In the genomic region with DNA sequence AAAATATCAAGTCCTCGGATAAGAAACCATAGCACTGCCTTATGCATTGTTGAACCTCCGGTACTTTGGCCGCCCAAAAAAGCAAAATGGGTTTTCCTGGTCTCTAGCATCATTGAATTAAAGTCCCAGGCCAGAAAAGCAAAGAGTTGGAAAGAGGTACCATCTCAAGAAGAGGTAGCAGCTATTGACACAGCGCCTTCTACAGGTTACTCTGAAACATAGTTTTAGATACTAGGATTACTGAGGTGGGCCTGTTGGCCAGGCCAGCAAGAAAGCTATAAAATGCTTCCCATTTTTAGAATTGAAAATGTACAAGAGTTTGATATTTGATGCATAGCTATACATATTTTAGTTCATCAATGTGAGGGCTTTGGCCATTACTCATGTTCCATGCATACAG, we compare ENCODE assay signal across 10 mouse cellular contexts. TPM values are rescaled to one million over a fixed set of nuclear protein-coding genes. Genes with fewer than 3 reads are reported as not detected.
DNase-seq lines count a peak whose midpoint lies in the region; ATAC-seq and TF ChIP-seq lines count a peak whose summit lies in the region.
"Had no signal": no experiment of that assay in that cellular context is flagged by ENCODE, and none has a peak within 500 bp of the region (broad histone marks: within the 10 kb centered on the region; RNA-seq: fewer than 3 reads in every experiment).

No protein-coding gene starts in this region.

- no peak for TF ChIP-seq POLR2A in brain, embryonic 14.5 days (IDR thresholded peaks at IDR 0.05; ENCODE audit: borderline replicate concordance, extremely low read depth, insufficient read depth, insufficient read length, poor library complexity, severe bottlenecking)

- WGBS in kidney, postnatal 0 days, result 97% methylated on average over 4 of the region's 4 CpGs

- H3K9me3 ChIP-seq in kidney, postnatal 0 days (replicated peaks; ENCODE audit: low read length), result no peaks in the 10 kb centered on the region
- peaks cover 83% of the 10 kb centered on the region for H3K9me3 ChIP-seq in E14TG2a.4 (ENCODE audit: low read length)

- H3K27ac ChIP-seq in kidney, postnatal 0 days, result no peak overlapping the region

- ATAC-seq in kidney, postnatal 0 days (replicated peaks; ENCODE audit: low FRiP score, low read depth), result no peak
- ATAC-seq in megakaryocyte progenitor cell, adult 5-6 weeks (replicated peaks; ENCODE audit: poor library complexity), result 0 out of 2 replicates have a peak, but pooled peaks have one; percentile 13

- peaks cover 12% of the 10 kb centered on the region; the same call in 1 of the 2 replicates for H3K4me1 ChIP-seq in kidney, postnatal 0 days (replicated peaks; ENCODE audit: insufficient read depth, low read length)
- H3K4me1 ChIP-seq in E14TG2a.4 (replicated peaks; ENCODE audit: low read depth, low read length), result no peaks in the 10 kb centered on the region

- peak; percentile 39 for DNase-seq in kidney, postnatal 0 days (ENCODE audit: low spot score)
- no peak for DNase-seq in kidney, postnatal 10 days
- DNase-seq in brain, embryonic 14.5 days (ENCODE audit: low read depth), result no peak
- no peak for DNase-seq in spleen, postnatal 10 days (ENCODE audit: low spot score in 2 of 2)
- DNase-seq in right cerebral cortex, adult 2 months (ENCODE audit: low spot score in 2 of 2), result no peak
- DNase-seq: cerebellum, postnatal 25 days; right cerebral cortex, postnatal 14 days; thymus, postnatal 25 days had no signal

- TF ChIP-seq CTCF in kidney, postnatal 0 days (IDR thresholded peaks at IDR 0.05; ENCODE audit: low read depth), result peak; percentile 50
- TF ChIP-seq CTCF in E14TG2a.4 (conservative IDR thresholded peaks at IDR 0.05; ENCODE audit: low read length), result peak; percentile 12; the same call in 1 of the 2 replicates
- 0 out of 2 replicates have a peak, but pooled peaks have one; percentile 1 for TF ChIP-seq CTCF in brain, embryonic 14.5 days (IDR thresholded peaks at IDR 0.05; ENCODE audit: borderline replicate concordance, extremely low read depth, insufficient read depth, insufficient read length)

- H3K36me3 ChIP-seq in kidney, postnatal 0 days (ENCODE audit: insufficient read depth, low read length), result peaks cover 14% of the 10 kb centered on the region; the same call in 1 of the 2 replicates
- H3K36me3 ChIP-seq in E14TG2a.4 (ENCODE audit: insufficient read depth, low read length), result peaks cover 66% of the 10 kb centered on the region

- H3K9ac ChIP-seq in kidney, postnatal 0 days (ENCODE audit: low read depth, low read length), result no peak overlapping the region

- H3K4me2 ChIP-seq in kidney, postnatal 0 days (ENCODE audit: low read length), result no peak overlapping the region

- no peaks in the 10 kb centered on the region for H3K27me3 ChIP-seq in kidney, postnatal 0 days (ENCODE audit: insufficient read depth, low read length)
- H3K27me3 ChIP-seq in E14TG2a.4 (ENCODE audit: insufficient read depth, low read length), result no peaks in the 10 kb centered on the region

- no peak overlapping the region for H3K4me3 ChIP-seq in kidney, postnatal 0 days (replicated peaks; ENCODE audit: low read depth, low read length)
- no peak overlapping the region for H3K4me3 ChIP-seq in E14TG2a.4 (replicated peaks; ENCODE audit: low read length)

RNA-seq across cellular contexts. Expression of a gene that starts 2.9 kb away (rescaled TPM):
- polyA plus RNA-seq in kidney, postnatal 0 days (2015; fragmentation: Nextera tagmentation; extraction: Ambion mirVana), result 133 and 141 TPM in 2 replicates
- 57.0 and 77.4 TPM in 2 replicates for polyA plus RNA-seq in brain, embryonic 14.5 days (2012; rRNA removed)
- 329 and 339 TPM in 2 replicates for total RNA-seq in megakaryocyte progenitor cell, adult 5-6 weeks (2015)
- 203 and 242 TPM in 2 replicates for total RNA-seq in megakaryocyte progenitor cell, adult 5-6 weeks (2017)
